Mouse (Mus musculus) hindbrain, embryonic 13.5 days (tissue): Measurements from ENCODE around the gene Eif5. TPM values are rescaled to one million over a fixed set of nuclear protein-coding genes. Genes with fewer than 3 reads are reported as not detected.
A peak's percentile ranks its signal among the peaks of the same experiment; 100 is the strongest.
"Not testable (repeated sequence)": the region's sequence is repeated elsewhere in the genome, so short reads cannot be mapped to it uniquely, and the experiment has no call there.

Source experiments
- ATAC-seq: fragments of 200-750 bp; cut with Nextera tagmentation; 2 replicates; pipeline ENCODE4 v1.8.0; 2017; ENCODE audit warnings: moderate TSS enrichment; ENCODE audit not compliant: low FRiP score
- H3K27ac ChIP-seq: fragments of 300-500 bp; sonication (generic); 2 replicates; pipeline ENCODE4 v1.5.1; 2015; ENCODE audit warnings: inconsistent platforms, mild to moderate bottlenecking, moderate library complexity
- H3K27me3 ChIP-seq: fragments of 300-500 bp; sonication (generic); 2 replicates; pipeline ENCODE4 v1.6.1; 2015; ENCODE audit warnings: mild to moderate bottlenecking, inconsistent platforms
- H3K36me3 ChIP-seq: fragments of 300-500 bp; sonication (generic); 2 replicates; pipeline ENCODE4 v1.6.1; 2015; ENCODE audit warnings: mild to moderate bottlenecking, inconsistent platforms
- H3K4me1 ChIP-seq: fragments of 300-500 bp; sonication (generic); replicated peaks from 2 replicates; pipeline ENCODE4 v1.6.1; 2015; ENCODE audit warnings: inconsistent platforms
- H3K4me2 ChIP-seq: fragments of 300-500 bp; sonication (generic); 2 replicates; pipeline ENCODE4 v1.6.1; 2015; ENCODE audit warnings: inconsistent platforms, mild to moderate bottlenecking, moderate library complexity
- H3K4me3 ChIP-seq: fragments of 300-500 bp; sonication (generic); 2 replicates; pipeline ENCODE4 v1.5.1; 2015; ENCODE audit warnings: mild to moderate bottlenecking, inconsistent platforms
- H3K9ac ChIP-seq: fragments of 300-500 bp; sonication (generic); 2 replicates; pipeline ENCODE4 v1.6.1; 2015; ENCODE audit warnings: mild to moderate bottlenecking, inconsistent platforms
- H3K9me3 ChIP-seq: fragments of 300-500 bp; sonication (generic); 2 replicates; pipeline ENCODE4 v1.6.1; 2016; ENCODE audit warnings: inconsistent platforms
- WGBS: fragments of 180-500 bp; shearing (Covaris S2); methylation state at CpG from one replicate; pipeline ENCODE4 v1.1.7; 2015; 5-methylcytosine and 5-hydroxymethylcytosine counted together
- polyA plus RNA-seq: library from polyadenylated mRNA; unstranded; fragments of >200 nt; fragmentation: Nextera tagmentation; extraction: Ambion mirVana; gene quantifications from 2 replicates; pipeline ENCODE4 v1.2.1, GENCODE M21; 2015

The Eif5 gene
- polyA plus RNA-seq: 630 TPM in 2 replicates

DNA sequence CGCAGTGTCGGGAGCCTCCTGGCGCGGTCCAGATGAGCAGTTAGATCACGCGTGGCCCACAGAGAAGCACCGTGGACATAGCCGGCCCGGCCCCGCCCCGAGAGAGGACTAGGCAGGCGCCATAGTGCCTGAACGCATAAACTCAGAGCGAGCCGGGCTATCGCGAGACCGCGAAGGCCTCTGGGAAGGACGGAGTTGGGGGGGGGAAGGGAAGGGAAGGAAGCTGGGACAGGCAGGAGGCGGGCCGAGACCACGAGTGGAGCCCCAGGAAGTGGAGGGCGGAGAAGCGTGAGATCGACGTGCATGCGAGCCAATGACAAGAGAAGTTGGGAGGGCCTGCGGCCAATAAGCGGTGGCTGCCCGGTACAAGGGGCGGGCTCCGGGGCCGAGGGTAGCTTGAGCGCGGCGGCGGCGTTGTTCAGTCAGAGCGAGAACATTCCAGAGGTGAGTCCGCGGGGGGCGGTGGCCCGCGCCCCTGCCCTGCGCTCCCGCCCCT, at the start of gene Eif5:
Gene Eif5 (plus strand): TSS at position 221 of the 496 bp plus-strand sequence.
- Histone ChIP-seq H3K9me3 (no peaks in the 10 kb centered on the region), H3K4me3 (peak within 1 kb of the TSS; percentile 96), H3K27ac (peak within 1 kb of the TSS; percentile 98), H3K36me3 (peaks cover 38% of the 10 kb centered on the region), H3K4me2 (peak within 1 kb of the TSS; percentile 76), H3K9ac (peak within 1 kb of the TSS; percentile 96), H3K27me3 (no peaks in the 10 kb centered on the region), H3K4me1 (peaks cover 43% of the 10 kb centered on the region)
- ATAC-seq: peak; percentile 100
- WGBS: under 1% methylated on average over 42 of the region's 47 CpGs

DNA sequence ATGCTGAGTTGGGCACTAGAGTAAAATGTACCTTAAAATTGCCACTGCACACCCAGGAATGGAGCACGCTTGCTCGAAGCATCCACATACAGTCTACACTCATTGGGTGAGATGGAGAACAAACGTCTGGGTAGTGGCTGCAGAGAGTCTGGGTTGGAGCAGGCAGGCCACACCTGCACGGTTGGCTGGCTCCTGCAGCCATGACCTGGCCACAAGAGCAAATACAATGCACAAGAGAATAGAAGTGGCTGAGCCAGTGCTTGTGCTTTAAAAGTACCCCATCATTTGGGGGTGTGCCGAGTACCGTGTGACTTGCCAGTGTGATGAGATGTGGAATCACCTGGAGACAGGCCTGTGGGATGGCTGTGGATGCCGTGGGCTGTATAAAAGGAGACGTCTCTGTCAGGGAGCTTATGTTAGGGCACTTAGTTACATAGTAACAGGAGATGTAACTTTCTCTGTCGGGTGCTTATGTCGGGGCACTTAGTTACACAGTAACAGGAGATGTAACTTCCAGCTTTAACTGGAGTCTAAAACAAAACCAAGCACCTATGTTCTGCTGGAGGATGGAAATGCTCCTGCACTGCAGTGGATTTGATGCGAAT, 48.5 kb upstream of the Eif5 start:
- Histone ChIP-seq H3K27me3 (peaks cover 57% of the 10 kb centered on the region), H3K9ac (no peak overlapping the region), H3K4me1 (peaks cover 19% of the 10 kb centered on the region), H3K4me3 (no peak overlapping the region), H3K4me2 (no peak overlapping the region), H3K36me3 (no peaks in the 10 kb centered on the region), H3K27ac (no peak overlapping the region), H3K9me3 (no peaks in the 10 kb centered on the region)
- 60% methylated on average over 11 of the region's 11 CpGs for whole genome bisulfite sequencing
- ATAC-seq: no peak

DNA sequence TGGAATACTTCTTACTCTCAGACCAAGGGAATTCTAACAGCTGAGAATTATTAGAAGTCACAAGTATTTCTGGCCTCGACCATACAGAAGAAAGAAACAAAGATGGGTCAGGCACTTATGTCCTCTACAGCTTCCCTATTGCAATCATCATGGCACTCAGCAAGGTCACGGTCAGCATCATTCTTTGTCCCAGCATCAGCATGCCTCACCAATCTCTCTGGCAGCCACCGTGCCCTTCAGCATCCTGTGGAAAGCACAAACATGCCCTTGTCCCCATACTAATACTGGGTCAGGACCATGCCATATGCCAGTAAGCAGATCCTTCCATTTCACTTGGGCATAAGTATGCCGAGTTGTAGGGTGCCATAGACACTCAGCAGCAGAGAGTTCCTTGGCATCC, 42.9 kb upstream of the Eif5 start:
- Histone ChIP-seq H3K27me3 (peaks cover 4% of the 10 kb centered on the region; the same call in 1 of the 2 replicates), H3K9ac (no peak overlapping the region), H3K27ac (no peak overlapping the region), H3K4me1 (no peaks in the 10 kb centered on the region), H3K4me3 (no peak overlapping the region), H3K4me2 (no peak overlapping the region), H3K9me3 (no peaks in the 10 kb centered on the region), H3K36me3 (no peaks in the 10 kb centered on the region)
- WGBS: 79% methylated on average over 4 of the region's 4 CpGs
- no peak for ATAC-seq

DNA sequence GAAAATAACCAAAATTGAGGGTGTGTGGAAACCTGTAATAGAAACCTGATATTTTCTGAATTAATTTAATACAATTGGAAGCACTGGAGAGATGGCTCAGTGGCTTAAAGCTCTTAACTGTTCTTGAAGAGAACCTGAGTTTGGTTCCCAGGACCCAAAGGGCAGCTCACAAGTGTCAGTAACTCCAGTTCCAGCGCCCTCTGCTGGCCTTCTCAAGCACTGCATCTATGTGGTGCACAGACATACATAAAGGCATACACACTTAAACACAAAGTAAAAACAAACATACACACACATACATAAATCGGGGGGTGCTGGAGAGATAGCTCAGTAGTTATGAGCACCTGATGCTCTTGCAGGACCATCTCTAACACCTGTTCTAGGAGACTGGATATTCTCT, 40.7 kb upstream of the Eif5 start:
- no peak overlapping the region for H3K9ac ChIP-seq
- ATAC-seq: no peak
- H3K27ac ChIP-seq: no peak overlapping the region
- H3K4me2 ChIP-seq: no peak overlapping the region
- H3K9me3 ChIP-seq: no peaks in the 10 kb centered on the region
- H3K36me3 ChIP-seq: no peaks in the 10 kb centered on the region
- H3K4me3 ChIP-seq: no peak overlapping the region
- H3K4me1 ChIP-seq: peaks cover 11% of the 10 kb centered on the region
- no peaks in the 10 kb centered on the region for H3K27me3 ChIP-seq
- 46% methylated on average over 2 of the region's 2 CpGs for WGBS

DNA sequence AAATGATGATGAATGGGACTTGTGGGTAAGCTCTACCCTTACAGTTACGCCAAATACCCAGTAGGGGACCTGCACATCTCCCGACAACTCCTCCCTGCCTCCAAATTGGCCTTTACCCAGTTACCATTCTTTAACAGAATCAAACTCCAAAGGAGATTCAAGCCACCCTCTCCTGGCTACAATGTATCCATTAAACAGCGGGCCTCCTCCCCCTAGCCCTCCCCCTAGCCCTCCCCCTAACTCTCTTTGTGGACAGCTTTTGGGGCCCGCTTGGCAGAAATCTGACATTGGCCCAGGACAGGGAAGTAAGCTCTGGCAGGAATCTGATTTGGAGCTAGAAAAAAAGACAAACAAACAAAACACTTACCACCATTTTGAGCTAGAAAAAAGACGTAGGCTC, 38.2 kb upstream of the Eif5 start:
- ATAC-seq: no peak
- no peak overlapping the region for H3K4me3 ChIP-seq
- 32% methylated on average over 5 of the region's 5 CpGs for WGBS
- H3K9ac ChIP-seq: no peak overlapping the region
- H3K27ac ChIP-seq: peak overlapping the region; percentile 6; the same call in 1 of the 2 replicates
- no peak overlapping the region for H3K4me2 ChIP-seq
- H3K4me1 ChIP-seq: peaks cover 11% of the 10 kb centered on the region
- H3K27me3 ChIP-seq: 0 out of 2 replicates have a peak, but pooled peaks cover 7% of the 10 kb centered on the region
- no peaks in the 10 kb centered on the region for H3K36me3 ChIP-seq
- H3K9me3 ChIP-seq: no peaks in the 10 kb centered on the region

DNA sequence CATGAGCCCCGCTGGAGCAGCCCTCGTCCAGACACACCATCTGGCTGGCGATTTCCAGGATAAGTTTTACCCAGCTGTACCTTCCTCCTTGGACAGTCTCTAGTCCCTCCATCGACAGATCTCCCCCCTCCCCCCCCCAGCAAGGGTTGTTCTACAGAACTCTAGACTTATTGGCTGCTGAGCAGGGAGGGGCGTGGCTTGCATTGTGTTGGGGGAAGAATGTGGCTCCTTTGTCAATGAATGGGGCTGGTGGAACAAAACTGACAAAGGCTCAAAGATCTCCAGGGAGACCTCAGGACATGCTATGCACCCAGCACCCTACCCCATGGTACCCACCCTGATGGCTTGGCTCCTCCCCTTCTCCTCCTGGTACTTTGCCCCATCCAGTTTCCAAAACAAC, 37.1 kb upstream of the Eif5 start:
- WGBS: 11% methylated on average over 5 of the region's 5 CpGs
- no peaks in the 10 kb centered on the region for H3K9me3 ChIP-seq

DNA sequence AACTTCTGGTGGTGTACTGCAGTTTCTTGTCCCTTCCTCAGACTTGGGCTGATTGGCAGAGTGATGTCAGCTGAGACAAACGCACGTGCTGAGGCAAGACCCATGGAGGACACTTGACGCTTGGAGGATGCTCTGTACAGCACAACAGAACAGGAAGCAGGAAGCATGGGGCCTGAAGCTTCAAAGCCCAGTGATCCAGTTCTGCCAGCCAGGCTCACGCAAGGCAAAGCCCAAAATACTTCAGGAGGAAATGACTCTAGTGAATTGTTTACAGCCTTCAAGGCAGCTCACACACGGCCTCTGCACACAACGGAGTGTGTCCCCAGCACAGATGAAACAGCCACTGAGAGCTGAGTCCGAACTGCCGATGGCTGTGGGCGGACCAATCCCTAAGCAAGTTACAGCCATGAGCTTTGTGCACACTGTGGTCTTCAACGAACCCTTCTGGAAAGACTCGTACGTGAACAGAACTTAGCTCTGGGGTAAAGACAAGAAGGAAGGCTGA, 34.7 kb upstream of the Eif5 start:
- 91% methylated on average over 12 of the region's 12 CpGs for WGBS
- no peak overlapping the region for H3K4me2 ChIP-seq
- no peak for ATAC-seq
- H3K4me3 ChIP-seq: no peak overlapping the region
- H3K27ac ChIP-seq: no peak overlapping the region
- no peaks in the 10 kb centered on the region for H3K36me3 ChIP-seq
- 0 out of 2 replicates have a peak, but pooled peaks cover 7% of the 10 kb centered on the region for H3K27me3 ChIP-seq
- H3K4me1 ChIP-seq: peaks cover 11% of the 10 kb centered on the region
- no peak overlapping the region for H3K9ac ChIP-seq
- H3K9me3 ChIP-seq: no peaks in the 10 kb centered on the region

More for the DNA sequence above, 37.1 kb upstream of the Eif5 start:
- Histone ChIP-seq H3K4me2 (peak overlapping the region; percentile 34), H3K9ac (no peak overlapping the region), H3K4me1 (peaks cover 11% of the 10 kb centered on the region), H3K27ac (peak overlapping the region; percentile 58), H3K4me3 (peak overlapping the region; percentile 15; the same call in 1 of the 2 replicates), H3K36me3 (no peaks in the 10 kb centered on the region), H3K27me3 (0 out of 2 replicates have a peak, but pooled peaks cover 7% of the 10 kb centered on the region)
- ATAC-seq: peak; percentile 71

DNA sequence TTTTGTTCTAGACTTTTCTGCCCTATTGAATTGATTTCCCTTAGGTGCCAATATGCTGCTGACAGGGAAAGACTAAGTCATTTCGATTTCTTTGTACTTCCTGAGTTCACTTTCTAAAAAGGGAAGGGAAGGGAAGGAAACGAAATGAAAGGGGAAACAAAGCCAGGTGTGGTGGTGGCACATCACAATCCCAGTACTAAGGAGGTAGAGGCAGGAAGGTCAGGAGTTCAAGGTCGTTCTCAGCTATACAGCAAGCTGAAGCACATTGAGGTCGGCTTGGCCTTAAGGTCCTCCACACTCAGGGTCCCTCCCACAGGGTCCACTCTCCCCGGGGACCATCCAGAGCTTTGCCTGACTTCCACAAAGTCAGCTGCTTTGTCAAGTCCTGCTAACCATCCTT, 34.2 kb upstream of the Eif5 start:
- peaks cover 11% of the 10 kb centered on the region for H3K4me1 ChIP-seq
- no peak overlapping the region for H3K27ac ChIP-seq
- H3K9me3 ChIP-seq: no peaks in the 10 kb centered on the region
- ATAC-seq: no peak
- H3K27me3 ChIP-seq: 0 out of 2 replicates have a peak, but pooled peaks cover 7% of the 10 kb centered on the region
- no peak overlapping the region for H3K9ac ChIP-seq
- WGBS: 78% methylated on average over 5 of the region's 5 CpGs
- no peak overlapping the region for H3K4me2 ChIP-seq
- no peak overlapping the region for H3K4me3 ChIP-seq
- H3K36me3 ChIP-seq: no peaks in the 10 kb centered on the region

DNA sequence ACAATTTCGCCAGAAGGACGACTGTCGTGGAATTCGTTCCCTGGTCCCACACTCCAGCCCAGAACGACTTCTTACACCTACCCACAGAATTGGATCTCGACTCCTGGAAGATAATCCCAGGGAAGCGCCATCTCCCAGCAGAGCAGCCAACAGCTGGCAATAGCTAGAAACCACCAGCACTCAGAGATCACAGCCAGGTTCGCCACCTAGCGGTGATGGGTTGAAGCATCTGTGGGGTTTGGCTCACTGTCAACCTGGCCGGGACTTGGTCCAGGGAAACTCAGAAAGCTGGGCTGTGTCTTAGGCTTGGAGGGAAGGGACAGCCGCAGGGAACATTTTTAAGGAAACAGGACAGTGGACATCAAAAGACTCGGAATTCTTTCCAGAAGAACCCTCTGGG, 32.9 kb upstream of the Eif5 start:
- H3K9me3 ChIP-seq: no peaks in the 10 kb centered on the region
- H3K27me3 ChIP-seq: 0 out of 2 replicates have a peak, but pooled peaks cover 9% of the 10 kb centered on the region
- no peaks in the 10 kb centered on the region for H3K36me3 ChIP-seq
- WGBS: 4% methylated on average over 12 of the region's 12 CpGs
- 0 out of 2 replicates have a peak overlapping the region, but pooled peaks have one; percentile 18 for H3K27ac ChIP-seq
- H3K9ac ChIP-seq: peak overlapping the region; percentile 43; the same call in 1 of the 2 replicates
- peak; percentile 65; the same call in 1 of the 2 replicates for ATAC-seq
- peak overlapping the region; percentile 47 for H3K4me2 ChIP-seq
- H3K4me1 ChIP-seq: peaks cover 11% of the 10 kb centered on the region
- peak overlapping the region; percentile 24 for H3K4me3 ChIP-seq

DNA sequence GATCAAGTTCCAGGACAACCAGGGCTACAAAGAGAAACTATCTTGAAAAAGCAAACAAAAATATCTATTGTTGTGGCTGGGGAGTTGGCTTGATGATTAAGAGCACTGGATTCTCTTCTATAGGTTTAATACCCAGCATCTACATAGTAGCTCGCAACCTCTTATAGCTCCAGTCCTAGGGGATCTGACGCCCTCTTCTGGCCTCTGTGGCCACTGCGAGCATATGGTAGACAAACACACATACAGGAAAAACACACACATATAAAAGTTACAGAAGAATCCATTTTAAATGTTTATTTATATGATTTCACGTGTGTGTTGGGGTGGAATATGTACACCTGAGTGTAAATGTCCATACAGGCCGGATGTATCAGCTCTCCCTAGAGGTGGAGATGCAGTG, 30.8 kb upstream of the Eif5 start:
- 68% methylated on average over 5 of the region's 5 CpGs for WGBS
- H3K4me2 ChIP-seq: no peak overlapping the region
- H3K9me3 ChIP-seq: no peaks in the 10 kb centered on the region
- H3K4me1 ChIP-seq: no peaks in the 10 kb centered on the region; the same call in 1 of the 2 replicates
- H3K36me3 ChIP-seq: no peaks in the 10 kb centered on the region
- H3K27ac ChIP-seq: no peak overlapping the region
- H3K4me3 ChIP-seq: no peak overlapping the region
- H3K9ac ChIP-seq: no peak overlapping the region
- no peak for ATAC-seq
- 0 out of 2 replicates have a peak, but pooled peaks cover 9% of the 10 kb centered on the region for H3K27me3 ChIP-seq

DNA sequence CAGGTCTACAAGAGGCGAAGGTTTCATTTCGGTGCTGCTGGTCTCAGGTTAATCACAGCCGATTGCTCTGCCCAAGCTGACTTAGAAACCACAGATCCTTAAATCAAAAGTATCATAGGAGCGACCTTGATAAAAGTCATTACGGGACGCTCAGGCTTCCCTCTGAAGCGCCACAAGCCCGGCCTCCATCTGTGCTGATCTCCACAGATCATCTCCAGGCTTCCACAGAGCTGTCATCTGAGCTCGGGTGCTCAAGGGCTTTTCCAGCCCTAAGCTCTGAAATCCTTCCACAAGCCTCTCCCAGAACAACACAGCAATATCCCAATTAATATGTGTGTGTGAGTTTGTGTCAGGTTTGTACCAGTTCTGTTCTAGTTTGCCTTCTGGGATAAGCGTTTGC, 29.9 kb upstream of the Eif5 start:
- Histone ChIP-seq H3K4me3 (no peak overlapping the region), H3K27me3 (0 out of 2 replicates have a peak, but pooled peaks cover 9% of the 10 kb centered on the region), H3K36me3 (no peaks in the 10 kb centered on the region), H3K4me2 (no peak overlapping the region), H3K9ac (no peak overlapping the region), H3K4me1 (no peaks in the 10 kb centered on the region; the same call in 1 of the 2 replicates), H3K9me3 (no peaks in the 10 kb centered on the region), H3K27ac (no peak overlapping the region)
- ATAC-seq: no peak
- WGBS: 90% methylated on average over 10 of the region's 10 CpGs

DNA sequence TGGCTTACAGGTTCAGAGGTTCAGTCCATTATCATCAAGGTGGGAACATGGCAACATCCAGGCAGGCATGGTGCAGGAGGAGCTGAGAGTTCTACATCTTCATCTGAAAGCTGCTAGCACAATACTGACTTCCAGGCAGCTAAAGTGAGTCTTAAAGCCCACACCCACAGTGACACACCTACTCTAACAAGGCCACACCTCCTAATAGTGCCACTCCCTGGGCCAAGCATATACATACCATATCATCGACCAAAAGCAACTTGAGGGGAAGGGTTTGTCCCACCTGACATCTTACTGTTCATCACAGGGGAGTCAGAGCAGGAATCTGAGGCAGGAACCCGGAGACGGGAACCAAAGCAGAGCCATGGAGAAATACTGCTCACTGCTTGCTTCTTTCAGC, 29.4 kb upstream of the Eif5 start:
- H3K4me3 ChIP-seq, H3K36me3 ChIP-seq, H3K27me3 ChIP-seq, H3K27ac ChIP-seq, H3K9ac ChIP-seq, H3K4me2 ChIP-seq, H3K4me1 ChIP-seq, H3K9me3 ChIP-seq, ATAC-seq: not testable (repeated sequence)
- WGBS: 73% methylated on average over 3 of the region's 3 CpGs
